Mouse (Mus musculus) ES-E14 (cell line): ENCODE data around the gene Acoxl.

Experiments
- CHD2 ChIP-seq: IDR thresholded peaks from 2 replicates; pipeline ENCODE4 v1.6.1; 2014; ENCODE audit warnings: mild to moderate bottlenecking, low read depth, low read length, inconsistent platforms
- HCFC1 ChIP-seq: IDR thresholded peaks from 2 replicates; pipeline ENCODE4 v1.6.1; 2012; ENCODE audit warnings: low read length, inconsistent platforms, borderline replicate concordance; ENCODE audit not compliant: insufficient read depth
- MAFK ChIP-seq: IDR thresholded peaks from 2 replicates; pipeline ENCODE4 v1.6.1; 2014; ENCODE audit warnings: mild to moderate bottlenecking, low read depth, low read length, inconsistent platforms; ENCODE audit not compliant: insufficient read depth

GRCm38 (mm10) chr2:128046454-128046853, 207.8 kb downstream of the Acoxl start:
- TF ChIP-seq HCFC1 (no peak), MAFK (no peak), CHD2 (no peak)
